Mouse (Mus musculus): ENCODE results near the gene Trrap. TPM values are rescaled to one million over a fixed set of nuclear protein-coding genes. Genes with fewer than 3 reads are reported as not detected.
A peak's percentile ranks its signal among the peaks of the same experiment; 100 is the strongest.

Trrap gene
- total and polyA plus RNA-seq, 2 experiments from 2014 or later: 58.4 to 149 TPM

GRCm38 (mm10) chr5:144904356-144905134 is 137.0 kb downstream of the Trrap start:
- Histone ChIP-seq H3K4me1 (ENCODE audit: insufficient read depth, low read length) (0 out of 2 replicates have a peak, but pooled peaks cover under 1% of the 10 kb centered on the region), H3K36me3 (ENCODE audit: insufficient read depth, low read length) (no peaks in the 10 kb centered on the region), H3K4me2 (ENCODE audit: low read depth, low read length) (no peak overlapping the region), H3K9ac (replicated peaks; ENCODE audit: low read length) (no peak overlapping the region), H3K27ac (no peak overlapping the region), H3K9me3 (ENCODE audit: low read length) (no peaks in the 10 kb centered on the region), H3K4me3 (ENCODE audit: low read length) (no peak overlapping the region), H3K27me3 (ENCODE audit: insufficient read depth, low read length) (no peaks in the 10 kb centered on the region)
- ATAC-seq (no peak), DNase-seq (ENCODE audit: low spot score) (no peak)
- TF ChIP-seq CTCF (IDR thresholded peaks at IDR 0.05; ENCODE audit: low read depth): no peak
- 79% methylated on average over 12 of the region's 12 CpGs for WGBS

DNA sequence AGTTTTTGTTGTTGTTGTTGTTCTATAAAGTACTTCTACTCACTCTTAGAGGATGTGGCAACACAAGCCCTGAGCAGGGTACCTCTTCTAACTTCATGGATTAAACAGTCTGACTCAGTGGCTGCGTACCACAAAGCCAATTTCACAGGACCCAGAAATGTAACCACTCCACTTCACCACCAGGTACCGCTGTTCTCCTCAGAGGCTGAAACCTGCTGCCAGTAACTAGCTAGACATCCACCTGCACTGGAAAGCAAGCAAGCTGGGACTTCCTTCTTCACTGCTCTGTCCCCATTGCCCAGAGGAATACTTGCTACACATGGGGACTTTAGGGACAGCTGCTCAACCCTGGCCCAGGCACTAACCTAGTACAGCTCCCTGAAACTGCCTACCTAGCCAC is 140.1 kb downstream of the Trrap start:
- no peaks in the 10 kb centered on the region for H3K9me3 ChIP-seq (ENCODE audit: low read length)
- no peak for ATAC-seq
- peak; percentile 58 for TF ChIP-seq CTCF (IDR thresholded peaks at IDR 0.05; ENCODE audit: low read depth)
- H3K27me3 ChIP-seq (ENCODE audit: insufficient read depth, low read length): no peaks in the 10 kb centered on the region
- no peak overlapping the region for H3K27ac ChIP-seq
- no peaks in the 10 kb centered on the region for H3K36me3 ChIP-seq (ENCODE audit: insufficient read depth, low read length)
- no peak for DNase-seq (ENCODE audit: low spot score)
- H3K4me2 ChIP-seq (ENCODE audit: low read depth, low read length): no peak overlapping the region
- no peak overlapping the region for H3K4me3 ChIP-seq (ENCODE audit: low read length)
- H3K9ac ChIP-seq (replicated peaks; ENCODE audit: low read length): no peak overlapping the region
- H3K4me1 ChIP-seq (ENCODE audit: insufficient read depth, low read length): peaks cover 14% of the 10 kb centered on the region; the same call in 1 of the 2 replicates
- WGBS: 77% methylated on average over 2 of the region's 2 CpGs

Small RNA genes within 50 kb of the gene (microRNA-seq; reads per million reads assigned to microRNA genes)
- 0.71 to 1.4 reads per million in 2 experiments for gene Mir7039

Other genes with a start within 250 kb of the Trrap start
- gene Nptx2, start 221.8 kb upstream of the Trrap start, total RNA-seq (2014; rRNA removed): 36.1 and 38.2 TPM in 2 replicates
- 7.6 and 7.8 TPM in 2 replicates for gene Nptx2, start 221.8 kb upstream of the Trrap start, polyA plus RNA-seq (2015; fragmentation: Nextera tagmentation; extraction: Ambion mirVana)
- gene Tmem130, start 5.9 kb upstream of the Trrap start, total RNA-seq (2014; rRNA removed): 310 and 321 TPM in 2 replicates
- 412 and 459 TPM in 2 replicates for gene Tmem130, start 5.9 kb upstream of the Trrap start, polyA plus RNA-seq (2015; fragmentation: Nextera tagmentation; extraction: Ambion mirVana)
- gene Smurf1, start 198.1 kb downstream of the Trrap start, total RNA-seq (2014; rRNA removed): 57.9 and 58.1 TPM in 2 replicates
- gene Smurf1, start 198.1 kb downstream of the Trrap start, polyA plus RNA-seq (2015; fragmentation: Nextera tagmentation; extraction: Ambion mirVana): 19.5 and 22.6 TPM in 2 replicates

All from hindbrain, postnatal 0 days (tissue).